Mouse (Mus musculus) embryonic facial prominence, embryonic 14.5 days (tissue): ENCODE measurements around the gene Agrn. TPM values are rescaled to one million over a fixed set of nuclear protein-coding genes. Genes with fewer than 3 reads are reported as not detected.

Experiments
- ATAC-seq: fragments of 200-750 bp; cut with Nextera tagmentation; 2 replicates; pipeline ENCODE4 v1.8.0; 2017; ENCODE audit warnings: low read depth, moderate number of reproducible peaks, moderate TSS enrichment
- DNase-seq: peaks from one replicate; pipeline ENCODE4 v3.0.0-alpha.2; 2015; ENCODE audit warnings: low spot score
- H3K27ac ChIP-seq: fragments of 300-500 bp; sonication (generic); replicated peaks from 2 replicates; pipeline ENCODE4 v1.5.1; 2014; ENCODE audit warnings: low read depth, mild to moderate bottlenecking, low read length, moderate library complexity
- H3K27me3 ChIP-seq: fragments of 300-500 bp; sonication (generic); replicated peaks from 2 replicates; pipeline ENCODE4 v1.6.1; 2014; ENCODE audit warnings: low read length; ENCODE audit not compliant: control insufficient read depth, insufficient read depth
- H3K36me3 ChIP-seq: fragments of 300-500 bp; sonication (generic); 2 replicates; pipeline ENCODE4 v1.6.1; 2014; ENCODE audit warnings: low read length, mixed read lengths; ENCODE audit not compliant: control insufficient read depth, insufficient read depth
- H3K4me1 ChIP-seq: fragments of 300-500 bp; sonication (generic); 2 replicates; pipeline ENCODE4 v1.6.1; 2014; ENCODE audit warnings: antibody characterized with exemption, low read length; ENCODE audit not compliant: control insufficient read depth, insufficient read depth
- H3K4me2 ChIP-seq: fragments of 300-500 bp; sonication (generic); 2 replicates; pipeline ENCODE4 v1.6.1; 2014; ENCODE audit warnings: low read depth, mild to moderate bottlenecking, low read length, moderate library complexity, mixed read lengths
- H3K4me3 ChIP-seq: fragments of 300-500 bp; sonication (generic); 2 replicates; pipeline ENCODE4 v1.5.1; 2014; ENCODE audit warnings: low read depth, mild to moderate bottlenecking, low read length
- H3K9ac ChIP-seq: fragments of 300-500 bp; sonication (generic); 2 replicates; pipeline ENCODE4 v1.6.1; 2014; ENCODE audit warnings: low read depth, mild to moderate bottlenecking, low read length, moderate library complexity, mixed read lengths
- H3K9me3 ChIP-seq: fragments of 300-500 bp; sonication (generic); 2 replicates; pipeline ENCODE4 v1.6.1; 2016; ENCODE audit warnings: low read length; ENCODE audit not compliant: control insufficient read depth
- WGBS: fragments of 180-500 bp; shearing (Covaris S2); extraction: QIAGEN DNeasy Blood & Tissue Kit; methylation state at CpG from one replicate; pipeline ENCODE4 v1.1.7; 2014; 5-methylcytosine and 5-hydroxymethylcytosine counted together
- polyA plus RNA-seq: library from polyadenylated mRNA; unstranded; fragments of >200 nt; fragmentation: Nextera tagmentation; extraction: Ambion mirVana; gene quantifications from 2 replicates; pipeline ENCODE4 v1.2.1, GENCODE M21; 2014

The Agrn gene
- polyA plus RNA-seq, 1 experiment from 2014 or later, result 68.4 TPM

DNA sequence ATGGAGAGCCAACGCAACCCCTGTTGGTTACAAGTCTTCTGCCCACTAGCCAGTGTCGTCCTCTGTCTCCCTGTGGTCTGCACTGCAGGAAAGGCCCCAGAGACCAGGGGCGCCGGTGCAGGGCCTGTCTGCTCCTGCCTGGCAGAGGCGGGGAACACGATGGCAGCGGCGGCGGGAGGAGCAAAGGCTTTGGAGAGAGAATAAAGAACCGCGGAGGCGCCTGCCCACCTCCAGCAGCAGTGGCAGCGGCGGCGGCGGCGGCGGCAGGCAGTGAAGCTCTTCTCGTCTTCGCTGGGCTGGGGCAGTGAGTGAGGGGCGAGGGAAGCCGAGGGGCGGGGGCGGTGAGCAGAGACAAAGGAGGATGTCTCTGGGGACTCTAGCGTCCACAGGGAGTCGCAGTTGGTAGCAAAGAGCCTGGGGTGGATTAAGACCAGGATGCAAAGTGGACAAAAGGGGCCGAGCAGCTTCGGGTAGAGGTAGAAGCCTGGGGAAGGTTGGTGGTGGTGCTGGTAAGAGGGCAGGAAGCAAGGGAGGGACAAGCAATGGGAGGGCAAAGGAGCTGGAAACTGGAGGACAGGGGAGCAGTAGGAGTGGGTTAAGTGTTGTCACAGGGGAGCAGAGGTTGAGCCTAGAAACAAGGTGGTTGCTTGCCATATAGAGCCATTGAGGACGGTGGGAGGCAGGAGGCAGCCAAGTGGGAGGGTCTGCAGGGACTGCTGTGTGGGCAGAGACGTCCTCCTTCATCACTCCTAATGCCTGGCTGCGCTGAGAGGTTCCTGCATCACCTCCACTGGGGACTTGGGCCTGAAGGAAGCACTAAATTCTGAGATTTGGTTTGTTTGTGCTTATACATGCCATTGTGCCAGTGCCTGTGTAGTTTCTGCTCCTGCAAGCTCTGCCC is 11.1 kb downstream of the Agrn start:
- DNase-seq (peak; percentile 45), ATAC-seq (peak; percentile 41)
- Histone ChIP-seq H3K4me2 (peak overlapping the region; percentile 61), H3K4me3 (peak overlapping the region; percentile 37), H3K9ac (peak overlapping the region; percentile 66), H3K27me3 (no peaks in the 10 kb centered on the region), H3K9me3 (no peaks in the 10 kb centered on the region), H3K4me1 (peaks cover 30% of the 10 kb centered on the region), H3K36me3 (peaks cover 36% of the 10 kb centered on the region), H3K27ac (peak overlapping the region; percentile 54)
- 11% methylated on average over 30 of the region's 31 CpGs for WGBS

DNA sequence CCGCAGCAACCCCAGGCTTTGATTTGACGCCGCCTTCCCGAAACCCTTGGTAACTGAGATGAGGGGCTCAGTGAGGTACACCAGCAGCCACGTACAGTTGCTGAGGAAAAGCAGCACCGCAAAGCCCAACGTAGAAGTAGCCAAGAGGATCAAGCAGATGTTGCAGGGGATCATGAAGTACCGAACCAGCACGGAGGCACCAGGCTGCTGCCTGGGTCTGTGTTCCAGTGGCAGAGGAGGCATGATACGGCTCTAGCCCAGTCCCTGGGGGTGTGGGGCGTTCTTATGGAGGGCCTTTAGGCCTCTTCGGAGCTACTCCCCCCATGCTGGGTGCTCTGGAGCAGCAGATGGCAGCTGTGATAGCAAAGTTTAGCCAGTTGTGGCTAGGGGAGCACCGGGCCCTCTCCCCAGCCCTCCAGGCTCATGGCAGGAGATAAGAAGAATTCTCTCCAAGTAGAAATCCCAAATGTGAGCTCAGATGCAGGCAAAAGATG is 11.8 kb downstream of the Agrn start:
- no peak for ATAC-seq
- H3K4me2 ChIP-seq, result peak overlapping the region; percentile 61
- 70% methylated on average over 13 of the region's 13 CpGs for WGBS

DNA sequence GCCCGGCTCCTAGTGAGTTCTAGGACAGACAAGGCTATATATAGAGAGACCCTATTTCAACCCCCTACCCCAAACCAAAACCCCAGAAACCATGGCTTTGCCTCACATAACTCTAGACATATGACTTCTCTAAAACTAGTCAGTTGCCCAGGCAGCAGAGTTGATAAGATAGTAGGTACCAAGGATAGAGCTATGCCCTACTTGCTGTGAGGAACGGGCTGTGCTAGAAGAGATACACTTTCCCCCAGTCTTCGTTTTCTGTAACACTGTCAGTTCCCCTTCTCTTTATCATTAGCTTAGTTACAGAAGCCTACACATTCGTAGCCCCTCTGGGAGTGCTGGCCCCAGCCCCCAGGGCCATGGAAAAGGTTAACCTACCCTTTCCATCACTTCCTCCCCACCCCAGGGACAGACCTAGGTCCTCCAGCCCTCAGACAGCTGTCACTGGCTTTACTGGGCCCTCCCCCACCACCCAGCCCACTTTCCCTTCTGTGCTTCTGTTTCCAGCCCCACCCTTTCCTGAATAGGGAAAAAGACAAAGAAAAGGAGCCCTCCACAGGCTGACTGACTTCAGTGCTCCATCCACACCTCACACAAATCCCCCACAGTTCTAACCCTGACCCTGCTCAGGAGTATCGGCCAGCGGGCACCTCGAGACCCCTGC is 12.9 kb downstream of the Agrn start:
- ATAC-seq (0 out of 2 replicates have a peak, but pooled peaks have one; percentile 14), DNase-seq (no peak)
- peak overlapping the region; percentile 61 for H3K4me2 ChIP-seq
- H3K27ac ChIP-seq, result no peak overlapping the region
- 0 out of 2 replicates have a peak overlapping the region, but pooled peaks have one; percentile 25 for H3K9ac ChIP-seq
- no peaks in the 10 kb centered on the region for H3K27me3 ChIP-seq
- H3K4me1 ChIP-seq, result peaks cover 26% of the 10 kb centered on the region
- WGBS, result 78% methylated on average over 7 of the region's 7 CpGs
- H3K36me3 ChIP-seq, result peaks cover 35% of the 10 kb centered on the region
- no peaks in the 10 kb centered on the region for H3K9me3 ChIP-seq
- H3K4me3 ChIP-seq, result no peak overlapping the region

More for the DNA sequence above, 11.8 kb downstream of the Agrn start:
- H3K27ac ChIP-seq, result peak overlapping the region; percentile 54
- peak overlapping the region; percentile 37 for H3K4me3 ChIP-seq
- H3K36me3 ChIP-seq, result peaks cover 36% of the 10 kb centered on the region
- H3K9ac ChIP-seq, result peak overlapping the region; percentile 66
- H3K4me1 ChIP-seq, result peaks cover 30% of the 10 kb centered on the region
- H3K27me3 ChIP-seq, result no peaks in the 10 kb centered on the region
- no peak for DNase-seq
- H3K9me3 ChIP-seq, result no peaks in the 10 kb centered on the region

DNA sequence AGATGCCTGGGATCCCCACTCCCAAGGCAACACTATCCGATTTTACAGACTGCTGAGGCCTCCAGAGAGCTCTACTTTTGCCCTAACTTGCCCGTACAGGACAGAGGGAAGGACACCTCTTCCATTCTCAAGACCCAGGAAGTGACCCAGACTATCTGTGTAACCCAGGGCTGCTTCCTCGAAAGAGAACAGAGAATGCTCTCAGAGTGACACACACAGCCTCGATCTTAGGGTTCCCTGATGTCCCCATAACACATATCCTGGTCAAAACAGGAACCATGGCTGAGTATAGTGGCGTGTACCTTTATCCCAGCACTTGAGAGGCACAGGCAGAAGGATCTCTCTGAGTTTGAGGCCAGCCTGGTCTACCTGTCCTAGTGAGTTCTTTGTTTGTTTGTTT is 13.5 kb downstream of the Agrn start:
- Histone ChIP-seq H3K27ac (no peak overlapping the region), H3K4me3 (no peak overlapping the region), H3K4me1 (peaks cover 19% of the 10 kb centered on the region), H3K9me3 (no peaks in the 10 kb centered on the region), H3K4me2 (no peak overlapping the region), H3K9ac (no peak overlapping the region), H3K36me3 (peaks cover 42% of the 10 kb centered on the region), H3K27me3 (no peaks in the 10 kb centered on the region)
- DNase-seq, result no peak
- ATAC-seq, result no peak
- 87% methylated on average over 5 of the region's 5 CpGs for WGBS

DNA sequence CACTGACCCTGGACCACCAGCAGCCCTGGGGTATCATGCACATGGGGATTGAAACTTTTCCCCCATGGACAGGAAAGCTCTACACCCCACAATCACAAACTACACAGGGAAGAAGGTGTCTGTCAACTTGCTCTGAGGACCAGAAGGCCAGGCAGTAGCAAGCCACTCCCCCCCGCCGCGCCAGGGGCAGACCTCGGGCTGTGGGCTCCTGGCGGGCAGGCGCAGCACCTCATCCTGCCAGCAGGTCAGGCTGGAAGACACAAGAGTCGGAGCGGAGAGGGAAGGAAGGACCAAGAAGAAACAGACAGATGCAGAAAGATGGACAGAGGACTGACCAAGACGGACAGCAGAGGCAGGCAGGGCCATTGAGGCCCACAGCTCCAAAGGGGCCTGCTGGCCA is 19.7 kb downstream of the Agrn start:
- ATAC-seq (no peak), DNase-seq (no peak)
- Histone ChIP-seq H3K9me3 (no peaks in the 10 kb centered on the region), H3K4me3 (no peak overlapping the region), H3K4me1 (no peaks in the 10 kb centered on the region), H3K4me2 (no peak overlapping the region), H3K27ac (no peak overlapping the region), H3K27me3 (no peaks in the 10 kb centered on the region), H3K36me3 (peaks cover 84% of the 10 kb centered on the region), H3K9ac (no peak overlapping the region)
- 91% methylated on average over 9 of the region's 9 CpGs for WGBS

DNA sequence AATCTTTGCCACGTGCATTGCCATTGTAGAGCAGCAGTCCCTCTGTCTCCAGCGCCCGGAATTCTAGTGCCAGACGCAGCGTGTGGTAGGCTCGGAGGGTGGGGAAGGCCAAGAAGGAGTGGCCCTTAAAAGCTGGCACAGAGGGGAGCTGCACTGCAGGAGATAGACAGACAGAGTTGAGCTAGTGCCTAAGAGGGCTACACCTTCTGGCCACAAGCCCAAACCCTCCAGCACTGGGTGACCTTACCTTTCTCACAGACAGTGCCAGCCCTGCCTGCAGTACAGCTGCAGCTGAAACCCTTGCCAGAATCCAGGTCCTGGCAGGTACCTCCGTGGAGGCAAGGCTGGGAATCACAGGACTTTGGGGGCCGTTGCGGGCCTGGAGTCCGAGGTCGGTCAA is 25.5 kb downstream of the Agrn start:
- Histone ChIP-seq H3K4me3 (no peak overlapping the region), H3K27me3 (no peaks in the 10 kb centered on the region), H3K4me2 (no peak overlapping the region), H3K9ac (no peak overlapping the region), H3K27ac (no peak overlapping the region), H3K36me3 (peaks cover 99% of the 10 kb centered on the region), H3K4me1 (no peaks in the 10 kb centered on the region), H3K9me3 (no peaks in the 10 kb centered on the region)
- 95% methylated on average over 11 of the region's 11 CpGs for WGBS
- no peak for ATAC-seq
- DNase-seq, result no peak

DNA sequence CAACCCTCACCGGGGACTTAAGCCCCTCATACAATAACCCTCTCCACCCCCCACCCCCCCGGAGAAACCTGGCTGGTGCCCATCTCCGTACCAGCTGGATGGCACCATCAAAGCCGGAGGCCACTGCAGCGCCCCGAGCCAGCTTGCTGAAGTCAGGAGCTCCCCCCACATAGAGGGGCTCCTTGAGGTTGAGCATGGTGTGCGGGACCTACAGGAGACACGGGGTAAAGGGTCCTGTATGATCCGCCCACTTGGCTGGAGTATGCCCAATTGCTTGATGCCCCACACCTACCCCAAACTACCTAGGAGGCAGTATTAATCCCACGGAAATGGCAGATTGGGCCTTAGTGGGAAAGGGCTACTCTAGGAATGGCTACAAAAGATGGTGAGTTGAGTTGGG is 28.2 kb downstream of the Agrn start:
- no peak for DNase-seq

DNA sequence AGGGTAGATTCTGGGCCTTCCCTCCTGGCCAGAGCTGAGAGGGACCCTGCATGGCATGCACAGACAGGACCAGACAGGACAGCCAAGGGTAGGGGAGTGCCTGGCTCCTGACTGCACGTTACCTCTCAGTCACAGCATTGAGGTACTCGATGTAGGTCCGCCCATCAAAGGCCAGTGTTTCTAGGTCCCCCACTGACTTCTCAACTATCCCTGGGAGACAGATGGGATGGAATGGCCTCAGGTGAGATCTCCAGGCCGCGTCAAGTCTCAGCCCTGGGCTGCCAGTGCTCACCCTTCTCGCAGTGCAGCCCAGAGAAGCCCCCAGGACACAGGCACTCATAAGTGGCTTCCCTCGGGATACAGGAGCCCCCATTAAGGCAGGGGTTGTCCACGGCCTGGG is 28.7 kb downstream of the Agrn start:
- H3K4me1 ChIP-seq, result no peaks in the 10 kb centered on the region
- ATAC-seq (no peak), DNase-seq (no peak)
- no peak overlapping the region for H3K4me2 ChIP-seq
- no peak overlapping the region for H3K9ac ChIP-seq
- no peak overlapping the region for H3K27ac ChIP-seq
- 90% methylated on average over 8 of the region's 8 CpGs for WGBS
- no peak overlapping the region for H3K4me3 ChIP-seq
- no peaks in the 10 kb centered on the region for H3K27me3 ChIP-seq
- H3K9me3 ChIP-seq, result no peaks in the 10 kb centered on the region
- peaks cover 99% of the 10 kb centered on the region for H3K36me3 ChIP-seq

More for the DNA sequence above, 28.2 kb downstream of the Agrn start:
- peaks cover 99% of the 10 kb centered on the region for H3K36me3 ChIP-seq
- H3K4me3 ChIP-seq, result no peak overlapping the region
- WGBS, result 96% methylated on average over 10 of the region's 10 CpGs
- no peaks in the 10 kb centered on the region for H3K27me3 ChIP-seq
- H3K9me3 ChIP-seq, result no peaks in the 10 kb centered on the region
- no peak for ATAC-seq
- H3K9ac ChIP-seq, result no peak overlapping the region
- no peaks in the 10 kb centered on the region for H3K4me1 ChIP-seq
- H3K4me2 ChIP-seq, result no peak overlapping the region
- H3K27ac ChIP-seq, result no peak overlapping the region
